Mouse (Mus musculus) lung, postnatal 0 days (tissue): ENCODE measurements at regions not wholly inside any gene's neighbourhood (a gene's known extent, or its start where the extent isn't known, plus 50 kb on each side); places are given as distances from the start of the nearest gene placed in this dataset.

ENCODE experiments used
- CTCF ChIP-seq: IDR thresholded peaks from 2 replicates; pipeline ENCODE4 v1.5.1; 2016; ENCODE audit warnings: antibody characterized with exemption, mild to moderate bottlenecking
- EP300 ChIP-seq: IDR thresholded peaks from 2 replicates; pipeline ENCODE4 v1.6.1; 2016; ENCODE audit warnings: antibody characterized with exemption, mild to moderate bottlenecking, control low read depth

DNA sequence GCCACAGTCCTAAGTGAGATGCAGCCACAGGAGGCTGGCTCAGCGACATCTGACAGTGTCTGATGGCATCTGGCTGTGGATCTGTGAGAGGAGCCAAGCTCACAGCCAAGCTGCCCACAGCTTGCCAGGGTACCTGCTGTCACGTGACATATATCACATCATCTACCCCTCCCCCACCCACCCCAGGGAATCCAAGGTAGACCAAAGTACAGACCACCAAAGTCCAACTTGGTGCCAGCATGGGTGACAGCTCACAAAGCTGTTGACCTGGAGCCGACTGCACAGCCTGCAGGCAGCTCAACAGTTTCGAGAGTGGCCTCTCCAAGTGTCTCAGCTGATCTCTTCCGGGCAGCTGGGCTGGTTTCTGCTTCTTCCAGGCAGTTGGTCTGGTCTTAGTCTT is 119.6 kb upstream of the Tmem189 start:
- TF ChIP-seq CTCF (no peak), EP300 (no peak)
